Mouse (Mus musculus) heart, embryonic 11.5 days (tissue): ENCODE results near the gene Ubac2. TPM values are rescaled to one million over a fixed set of nuclear protein-coding genes. Genes with fewer than 3 reads are reported as not detected.
"Not testable (repeated sequence)": the region's sequence is repeated elsewhere in the genome, so short reads cannot be mapped to it uniquely, and the experiment has no call there.

ENCODE experiments used
- ATAC-seq: fragments of 200-750 bp; cut with Nextera tagmentation; replicated peaks from 2 replicates; pipeline ENCODE4 v1.8.0; 2017; ENCODE audit warnings: moderate library complexity; ENCODE audit not compliant: insufficient number of reproducible peaks, low FRiP score, low TSS enrichment
- H3K27ac ChIP-seq: fragments of 300-500 bp; sonication (generic); 2 replicates; pipeline ENCODE4 v1.5.1; 2014; ENCODE audit warnings: mild to moderate bottlenecking, low read depth, low read length
- H3K27me3 ChIP-seq: fragments of 300-500 bp; sonication (generic); 2 replicates; pipeline ENCODE4 v1.6.1; 2014; ENCODE audit warnings: mild to moderate bottlenecking, low read length, mixed read lengths; ENCODE audit not compliant: control insufficient read depth, insufficient read depth
- H3K36me3 ChIP-seq: fragments of 300-500 bp; sonication (generic); 2 replicates; pipeline ENCODE4 v1.6.1; 2014; ENCODE audit warnings: mild to moderate bottlenecking, low read length, moderate library complexity, mixed read lengths; ENCODE audit not compliant: control insufficient read depth, insufficient read depth
- H3K4me1 ChIP-seq: fragments of 300-500 bp; sonication (generic); 2 replicates; pipeline ENCODE4 v1.6.1; 2014; ENCODE audit warnings: low read length; ENCODE audit not compliant: control insufficient read depth, insufficient read depth
- H3K4me2 ChIP-seq: fragments of 300-500 bp; sonication (generic); 2 replicates; pipeline ENCODE4 v1.6.1; 2014; ENCODE audit warnings: mild to moderate bottlenecking, moderate library complexity
- H3K4me3 ChIP-seq: fragments of 300-500 bp; sonication (generic); 2 replicates; pipeline ENCODE4 v1.5.1; 2014; ENCODE audit warnings: low read depth, low read length
- H3K9ac ChIP-seq: fragments of 300-500 bp; sonication (generic); 2 replicates; pipeline ENCODE4 v1.6.1; 2014; ENCODE audit warnings: mild to moderate bottlenecking, low read depth, low read length, moderate library complexity
- H3K9me3 ChIP-seq: fragments of 300-500 bp; sonication (generic); replicated peaks from 2 replicates; pipeline ENCODE4 v1.6.1; 2016; ENCODE audit warnings: low read length; ENCODE audit not compliant: control insufficient read depth
- WGBS: fragments of 180-500 bp; shearing (Covaris S2); extraction: QIAGEN DNeasy Blood & Tissue Kit; methylation state at CpG from one replicate; pipeline ENCODE4 v1.1.7; 2014; ENCODE audit not compliant: insufficient replicate concordance; 5-methylcytosine and 5-hydroxymethylcytosine counted together
- polyA plus RNA-seq: library from polyadenylated mRNA; unstranded; fragments of >200 nt; fragmentation: Nextera tagmentation; extraction: Ambion mirVana; gene quantifications from 2 replicates; pipeline ENCODE4 v1.2.1, GENCODE M21; 2014

Gene Ubac2
- polyA plus RNA-seq, 1 experiment from 2014 or later = 63.4 TPM

GRCm38 (mm10) chr14:122056871-122057270, 178.5 kb downstream of the Ubac2 start:
- Histone ChIP-seq H3K9me3 (no peaks in the 10 kb centered on the region), H3K9ac (no peak overlapping the region), H3K27ac (no peak overlapping the region), H3K4me1 (no peaks in the 10 kb centered on the region; the same call in 1 of the 2 replicates), H3K4me3 (no peak overlapping the region), H3K27me3 (peaks cover 6% of the 10 kb centered on the region; the same call in 1 of the 2 replicates), H3K36me3 (no peaks in the 10 kb centered on the region), H3K4me2 (no peak overlapping the region)
- ATAC-seq = no peak
- 73% methylated on average over 6 of the region's 6 CpGs for WGBS

- H3K9me3 ChIP-seq = no peaks in the 10 kb centered on the region
- no peak overlapping the region for H3K27ac ChIP-seq
- H3K9ac ChIP-seq = no peak overlapping the region
- no peak for ATAC-seq
- H3K36me3 ChIP-seq = no peaks in the 10 kb centered on the region
- no peak overlapping the region for H3K4me2 ChIP-seq
- H3K4me3 ChIP-seq = no peak overlapping the region
- WGBS = 31% methylated on average over 2 of the region's 2 CpGs
- peaks cover 8% of the 10 kb centered on the region; the same call in 1 of the 2 replicates for H3K27me3 ChIP-seq
- no peaks in the 10 kb centered on the region; the same call in 1 of the 2 replicates for H3K4me1 ChIP-seq
These were observed 179.5 kb downstream of the Ubac2 start for GRCm38 (mm10) chr14:122057941-122058346.

GRCm38 (mm10) chr14:122060642-122061041, 182.2 kb downstream of the Ubac2 start:
- ATAC-seq = no peak
- Histone ChIP-seq H3K4me3 (no peak overlapping the region), H3K4me1 (no peaks in the 10 kb centered on the region; the same call in 1 of the 2 replicates), H3K4me2 (no peak overlapping the region), H3K27me3 (peaks cover 30% of the 10 kb centered on the region), H3K9me3 (no peaks in the 10 kb centered on the region), H3K36me3 (no peaks in the 10 kb centered on the region), H3K9ac (no peak overlapping the region), H3K27ac (no peak overlapping the region)
- WGBS = 12% methylated on average over 3 of the region's 3 CpGs

- Histone ChIP-seq H3K4me1 (no peaks in the 10 kb centered on the region; the same call in 1 of the 2 replicates), H3K27ac (no peak overlapping the region), H3K27me3 (peaks cover 37% of the 10 kb centered on the region), H3K36me3 (no peaks in the 10 kb centered on the region), H3K9ac (no peak overlapping the region), H3K4me3 (no peak overlapping the region), H3K4me2 (no peak overlapping the region), H3K9me3 (no peaks in the 10 kb centered on the region)
- ATAC-seq = no peak
- 88% methylated on average over 6 of the region's 6 CpGs for WGBS
These were observed 183.0 kb downstream of the Ubac2 start for GRCm38 (mm10) chr14:122061376-122061775.

- 75% methylated on average over 10 of the region's 10 CpGs for WGBS
- peaks cover 49% of the 10 kb centered on the region for H3K27me3 ChIP-seq
- no peak overlapping the region for H3K27ac ChIP-seq
- ATAC-seq = no peak
- no peak overlapping the region for H3K9ac ChIP-seq
- H3K4me1 ChIP-seq = no peaks in the 10 kb centered on the region; the same call in 1 of the 2 replicates
- H3K4me2 ChIP-seq = no peak overlapping the region
- no peaks in the 10 kb centered on the region for H3K36me3 ChIP-seq
- H3K4me3 ChIP-seq = no peak overlapping the region
- H3K9me3 ChIP-seq = no peaks in the 10 kb centered on the region
These were observed 184.1 kb downstream of the Ubac2 start for GRCm38 (mm10) chr14:122062411-122063090.

GRCm38 (mm10) chr14:122063599-122063998, 185.2 kb downstream of the Ubac2 start:
- Histone ChIP-seq H3K27ac (no peak overlapping the region), H3K4me3 (no peak overlapping the region), H3K36me3 (no peaks in the 10 kb centered on the region), H3K9ac (no peak overlapping the region), H3K9me3 (no peaks in the 10 kb centered on the region), H3K27me3 (peaks cover 52% of the 10 kb centered on the region), H3K4me1 (peaks cover 2% of the 10 kb centered on the region; the same call in 1 of the 2 replicates), H3K4me2 (no peak overlapping the region)
- ATAC-seq = no peak
- WGBS = 77% methylated on average over 5 of the region's 5 CpGs

GRCm38 (mm10) chr14:122064519-122064918, 186.1 kb downstream of the Ubac2 start:
- no peak for ATAC-seq
- no peak overlapping the region for H3K4me3 ChIP-seq
- 6% methylated on average over 2 of the region's 2 CpGs for WGBS
- H3K9me3 ChIP-seq = no peaks in the 10 kb centered on the region
- H3K4me1 ChIP-seq = peaks cover 3% of the 10 kb centered on the region; the same call in 1 of the 2 replicates
- H3K27ac ChIP-seq = no peak overlapping the region
- H3K9ac ChIP-seq = no peak overlapping the region
- H3K27me3 ChIP-seq = peaks cover 48% of the 10 kb centered on the region
- no peaks in the 10 kb centered on the region for H3K36me3 ChIP-seq
- no peak overlapping the region for H3K4me2 ChIP-seq

- peaks cover 63% of the 10 kb centered on the region for H3K27me3 ChIP-seq
- no peaks in the 10 kb centered on the region for H3K9me3 ChIP-seq
- H3K27ac ChIP-seq = no peak overlapping the region
- H3K4me1 ChIP-seq = peaks cover 3% of the 10 kb centered on the region; the same call in 1 of the 2 replicates
- no peak overlapping the region for H3K4me2 ChIP-seq
- ATAC-seq = no peak
- H3K4me3 ChIP-seq = no peak overlapping the region
- WGBS = 55% methylated on average over 4 of the region's 4 CpGs
- H3K9ac ChIP-seq = no peak overlapping the region
- no peaks in the 10 kb centered on the region for H3K36me3 ChIP-seq
These were observed 187.8 kb downstream of the Ubac2 start for GRCm38 (mm10) chr14:122066243-122066642.

- H3K4me3 ChIP-seq, ATAC-seq, H3K4me1 ChIP-seq, H3K36me3 ChIP-seq, H3K9ac ChIP-seq, H3K4me2 ChIP-seq, H3K9me3 ChIP-seq, H3K27ac ChIP-seq: not testable (repeated sequence)
- peaks cover 78% of the 10 kb centered on the region for H3K27me3 ChIP-seq
- 56% methylated on average over 3 of the region's 3 CpGs for WGBS
These were observed 189.6 kb downstream of the Ubac2 start for GRCm38 (mm10) chr14:122068036-122068435.
